Mouse (Mus musculus): ENCODE measurements around the gene Lamtor2.
A peak's percentile ranks its signal among the peaks of the same experiment; 100 is the strongest.
"Not testable (repeated sequence)": the region's sequence is repeated elsewhere in the genome, so short reads cannot be mapped to it uniquely, and the experiment has no call there.

Lamtor2 gene

GRCm38 (mm10) chr3:88552676-88553524 is at the start of gene Lamtor2:
Gene Lamtor2 (minus strand): TSS chr3:88553074.
- DNase-seq: peak; percentile 97

GRCm38 (mm10) chr3:88602466-88602865 is 49.6 kb upstream of the Lamtor2 start:
- DNase-seq: no peak

- not testable (repeated sequence) for DNase-seq
Measured at GRCm38 (mm10) chr3:88596547-88596946, 43.7 kb upstream of the Lamtor2 start.

GRCm38 (mm10) chr3:88593893-88594580 is 41.2 kb upstream of the Lamtor2 start:
- DNase-seq: no peak

- DNase-seq: no peak
Measured at GRCm38 (mm10) chr3:88592942-88593576, 40.2 kb upstream of the Lamtor2 start.

- no peak for DNase-seq
Measured at GRCm38 (mm10) chr3:88591950-88592731, 39.3 kb upstream of the Lamtor2 start.

- no peak for DNase-seq
Measured at GRCm38 (mm10) chr3:88591044-88591443, 38.2 kb upstream of the Lamtor2 start.

- no peak for DNase-seq
Measured at GRCm38 (mm10) chr3:88590246-88590645, 37.4 kb upstream of the Lamtor2 start.

- DNase-seq: no peak
Measured at GRCm38 (mm10) chr3:88586640-88587039, 33.8 kb upstream of the Lamtor2 start.

GRCm38 (mm10) chr3:88585769-88586168 is 32.9 kb upstream of the Lamtor2 start:
- DNase-seq: no peak

GRCm38 (mm10) chr3:88579454-88580117 is 26.7 kb upstream of the Lamtor2 start:
- peak; percentile 70 for DNase-seq

- no peak for DNase-seq
Measured at GRCm38 (mm10) chr3:88578498-88579424, 25.9 kb upstream of the Lamtor2 start.

GRCm38 (mm10) chr3:88577846-88578245 is 25.0 kb upstream of the Lamtor2 start:
- DNase-seq: not testable (repeated sequence)

- no peak for DNase-seq
Measured at GRCm38 (mm10) chr3:88575540-88575939, 22.7 kb upstream of the Lamtor2 start, which contains the start of gene Ssr2. Gene Ssr2 (plus strand): TSS chr3:88575876.

- DNase-seq: no peak
Measured at GRCm38 (mm10) chr3:88573810-88574209, 20.9 kb upstream of the Lamtor2 start.

- no peak for DNase-seq
Measured at GRCm38 (mm10) chr3:88572835-88573234, 20.0 kb upstream of the Lamtor2 start.

- no peak for DNase-seq
Measured at GRCm38 (mm10) chr3:88571856-88572255, 19.0 kb upstream of the Lamtor2 start.

GRCm38 (mm10) chr3:88570341-88570740 is 17.5 kb upstream of the Lamtor2 start:
- DNase-seq: no peak

- DNase-seq: no peak
Measured at GRCm38 (mm10) chr3:88569694-88570093, 16.8 kb upstream of the Lamtor2 start.

- no peak for DNase-seq
Measured at GRCm38 (mm10) chr3:88569093-88569492, 16.2 kb upstream of the Lamtor2 start.

GRCm38 (mm10) chr3:88568615-88569014 is 15.7 kb upstream of the Lamtor2 start:
- no peak for DNase-seq

Data from right cerebral cortex, postnatal 4 days (tissue).